Mouse (Mus musculus) cerebellum, postnatal 25 days (tissue): ENCODE data around the gene Cmtm6.

Experiments
- DNase-seq, 2 experiments: peaks; one replicate each; pipeline ENCODE4 v3.0.0; 2021; ENCODE audit warnings: mixed read lengths in 2 of 2

The Cmtm6 gene

DNA sequence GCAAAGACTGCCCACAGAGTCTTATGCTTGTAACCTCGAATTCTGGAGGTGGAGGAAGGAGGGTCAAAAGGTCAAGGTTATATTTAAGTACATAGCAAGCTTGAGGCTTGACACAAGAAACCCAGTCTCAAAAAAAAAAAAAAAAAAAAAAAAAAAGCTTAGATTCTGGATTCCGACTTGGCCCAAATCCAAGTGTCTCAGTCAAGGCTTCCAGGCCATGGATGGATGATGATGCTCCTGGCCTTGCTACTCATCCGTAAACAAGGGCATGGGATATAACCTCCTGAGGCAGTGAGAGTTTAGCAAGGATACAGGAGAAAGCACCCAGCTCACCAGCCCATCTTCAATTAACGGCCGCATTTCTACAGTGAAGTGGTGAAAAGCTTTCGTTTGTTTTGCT, 43.7 kb downstream of the Cmtm6 start:
- no peak for DNase-seq

DNA sequence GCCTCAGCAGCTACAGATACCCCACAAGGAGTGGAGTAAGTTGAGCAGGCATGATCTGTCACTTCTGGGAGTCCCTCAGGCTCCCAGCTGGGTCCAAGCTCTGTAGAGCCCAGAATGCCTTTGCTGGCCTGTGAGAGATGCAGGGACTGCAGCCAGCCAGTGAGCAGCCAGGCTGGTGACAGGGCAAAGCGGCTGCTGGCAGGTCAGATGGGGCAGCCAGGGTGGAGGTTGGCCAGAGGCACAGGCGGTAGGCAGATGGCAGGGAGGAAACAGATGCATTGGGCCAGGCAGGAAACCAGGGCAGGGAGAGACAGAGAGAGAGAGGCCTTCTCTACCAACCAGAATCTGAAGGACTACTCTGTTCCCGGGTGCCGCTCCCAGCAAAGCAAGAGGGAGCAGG, 44.4 kb downstream of the Cmtm6 start:
- DNase-seq: peak; percentile 69 to 77

GRCm38 (mm10) chr9:114776361-114776760, 45.4 kb downstream of the Cmtm6 start:
- DNase-seq: no peak

DNA sequence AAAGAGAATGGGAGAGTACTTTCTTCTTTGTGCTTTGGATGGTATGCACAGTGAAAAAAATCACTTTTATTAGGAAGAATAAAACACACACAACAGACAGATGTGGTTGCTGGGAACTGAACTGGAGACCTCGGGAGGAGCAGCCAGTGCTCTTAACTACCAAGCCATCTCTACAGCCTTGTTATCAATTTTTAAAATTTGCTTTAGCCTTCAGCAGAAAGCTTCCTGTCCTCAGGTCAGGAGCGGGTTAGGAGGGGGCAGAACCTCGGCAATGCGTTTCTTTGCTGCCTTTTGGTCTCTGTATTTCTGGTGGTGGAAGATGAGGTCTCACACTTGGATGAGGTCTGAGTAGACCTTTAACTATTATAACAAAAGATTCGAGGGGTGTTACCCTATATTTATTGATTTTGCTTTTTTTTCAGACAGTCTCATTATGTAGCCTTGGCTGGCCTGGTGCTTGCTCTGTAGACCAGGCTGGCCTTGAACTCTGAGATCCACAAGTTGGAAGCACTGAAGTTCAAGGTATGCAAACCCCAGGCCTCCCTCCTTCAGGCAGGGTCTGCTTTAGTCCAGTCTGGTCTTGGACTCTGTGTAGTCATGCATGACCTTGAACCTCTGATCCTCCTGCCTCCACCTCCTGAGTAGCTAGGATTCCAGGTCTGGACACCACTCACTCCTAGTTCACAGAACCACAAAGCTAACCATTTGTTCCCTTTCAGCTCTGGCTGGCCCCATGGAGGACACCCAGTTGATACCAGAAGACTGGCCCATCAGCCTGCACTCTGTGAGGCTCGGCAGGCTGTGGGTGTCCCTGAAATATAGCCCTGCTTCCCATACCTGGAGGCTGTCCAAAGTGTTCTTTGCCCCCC, 46.5 kb downstream of the Cmtm6 start:
- DNase-seq: no peak

DNA sequence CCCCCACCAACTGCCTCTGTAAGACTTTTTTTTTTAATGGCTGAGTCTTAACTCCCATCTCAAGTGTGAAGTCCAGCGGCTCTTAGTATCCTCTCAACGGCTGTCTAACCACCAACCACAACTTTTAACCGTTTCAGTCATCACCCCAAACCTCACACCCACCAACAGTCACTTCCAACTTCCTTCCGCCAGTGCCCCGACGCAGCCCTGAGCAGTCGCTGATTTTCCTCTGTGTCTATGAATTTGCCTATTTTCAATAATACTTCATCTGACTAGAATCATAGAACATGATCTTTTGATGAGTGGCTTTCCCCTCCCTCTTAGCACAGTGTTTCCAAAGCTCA, 47.1 kb downstream of the Cmtm6 start:
- DNase-seq: no peak

- DNase-seq: no peak
Observed at GRCm38 (mm10) chr9:114778877-114779276, 48.0 kb downstream of the Cmtm6 start.

GRCm38 (mm10) chr9:114779984-114780745, 49.2 kb downstream of the Cmtm6 start:
- DNase-seq: no peak

- DNase-seq: peak; percentile 22 to 35
Observed at GRCm38 (mm10) chr9:114780746-114781525, 50.0 kb downstream of the Cmtm6 start.

- peak; percentile 31 to 49 for DNase-seq
Observed at GRCm38 (mm10) chr9:114781526-114782212, 50.8 kb downstream of the Cmtm6 start, which contains the start of gene Cmtm7. Cmtm7 (minus strand) TSS chr9:114781856.

DNA sequence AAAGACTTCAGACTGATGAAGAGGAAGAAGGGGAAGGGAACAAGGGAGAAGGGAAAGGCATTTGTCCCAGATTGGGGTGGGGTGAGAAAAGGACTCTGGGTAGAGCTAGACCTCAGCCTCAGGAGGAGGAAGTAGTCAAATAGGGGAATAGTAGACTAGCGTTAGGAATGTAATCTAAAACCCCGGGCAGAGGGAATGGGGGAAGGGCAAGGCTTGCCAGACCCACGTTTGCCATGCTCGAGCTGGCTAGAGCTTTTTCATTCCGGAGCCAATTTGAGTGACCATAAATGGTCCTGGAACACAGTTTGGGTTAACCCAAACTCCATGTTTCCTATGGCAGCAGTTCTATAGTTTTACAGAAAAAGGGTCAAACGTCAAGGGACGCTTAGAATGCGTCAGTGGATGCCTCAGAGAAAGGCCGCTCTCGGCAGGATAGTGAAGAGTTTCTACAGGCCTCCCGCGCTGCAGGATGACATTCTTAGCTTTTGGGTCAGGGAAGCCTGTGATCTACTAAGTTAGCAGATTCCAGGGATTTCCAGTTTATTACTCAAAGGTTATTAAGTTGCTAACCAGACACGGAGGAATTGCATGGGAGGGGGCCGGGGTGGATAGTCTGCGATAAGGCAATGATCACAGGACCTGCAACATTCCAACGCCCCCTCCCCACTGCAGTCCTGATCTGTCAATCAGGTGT, 54.7 kb downstream of the Cmtm6 start:
- DNase-seq: no peak

DNA sequence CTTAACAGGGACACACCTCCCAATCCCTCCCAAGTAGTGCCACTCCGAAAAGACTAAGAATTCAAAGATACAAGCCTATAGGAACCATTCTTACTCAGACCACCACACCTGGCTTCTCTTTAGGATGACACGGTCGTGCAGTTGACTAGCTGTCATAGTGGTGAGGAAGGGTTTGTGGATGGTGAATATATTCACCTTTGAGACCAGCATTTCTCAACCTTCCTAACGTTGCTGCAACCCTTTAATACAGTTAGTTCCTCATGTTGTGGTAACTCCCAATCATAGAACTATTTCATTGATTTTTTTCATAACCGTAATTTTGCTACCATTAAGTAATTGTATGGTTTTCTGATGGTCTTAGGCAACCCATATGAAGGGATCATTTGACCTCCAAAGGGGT, 56.2 kb downstream of the Cmtm6 start:
- DNase-seq: no peak

GRCm38 (mm10) chr9:114787716-114788115, 56.8 kb downstream of the Cmtm6 start:
- no peak for DNase-seq

DNA sequence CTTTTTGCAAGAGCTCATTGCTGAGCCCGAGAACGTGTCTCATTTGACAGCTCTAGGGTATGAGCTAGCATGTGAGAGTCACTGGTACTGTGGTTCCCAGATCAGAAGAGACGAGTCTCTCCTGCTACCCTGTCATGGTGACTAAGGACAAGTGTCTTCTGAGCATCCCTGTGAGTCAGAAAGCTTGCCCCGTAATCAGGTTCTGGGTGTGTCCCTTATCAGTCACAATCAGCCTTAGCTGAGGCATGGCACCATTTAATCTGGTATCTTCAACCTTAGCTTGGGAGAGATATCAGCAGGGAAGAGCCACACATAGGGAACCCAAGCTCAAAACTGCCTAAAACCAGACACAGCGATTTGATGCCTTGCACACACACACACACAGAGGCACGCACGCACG, 57.8 kb downstream of the Cmtm6 start:
- DNase-seq: no peak

- no peak for DNase-seq
Observed at GRCm38 (mm10) chr9:114789557-114789956, 58.6 kb downstream of the Cmtm6 start.

DNA sequence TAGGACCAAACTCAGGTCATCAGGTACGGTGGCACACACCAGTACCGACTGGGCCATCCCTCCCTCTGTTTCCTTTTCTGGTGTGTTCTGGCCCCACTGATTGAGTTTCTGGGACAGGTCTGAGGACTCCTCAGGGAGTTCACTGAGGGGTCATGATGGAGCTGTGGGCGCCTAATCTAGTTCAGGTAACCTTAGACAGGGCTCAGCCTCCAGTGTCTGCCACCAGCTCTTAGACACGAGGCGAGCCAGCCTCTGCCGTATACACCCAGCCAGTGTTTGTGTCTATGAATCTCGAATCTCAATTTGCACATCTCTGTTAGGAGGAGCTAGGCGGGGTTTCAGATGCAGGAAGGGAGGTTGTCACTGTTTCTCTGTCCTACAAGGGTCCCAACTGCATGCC, 59.1 kb downstream of the Cmtm6 start:
- no peak for DNase-seq

DNA sequence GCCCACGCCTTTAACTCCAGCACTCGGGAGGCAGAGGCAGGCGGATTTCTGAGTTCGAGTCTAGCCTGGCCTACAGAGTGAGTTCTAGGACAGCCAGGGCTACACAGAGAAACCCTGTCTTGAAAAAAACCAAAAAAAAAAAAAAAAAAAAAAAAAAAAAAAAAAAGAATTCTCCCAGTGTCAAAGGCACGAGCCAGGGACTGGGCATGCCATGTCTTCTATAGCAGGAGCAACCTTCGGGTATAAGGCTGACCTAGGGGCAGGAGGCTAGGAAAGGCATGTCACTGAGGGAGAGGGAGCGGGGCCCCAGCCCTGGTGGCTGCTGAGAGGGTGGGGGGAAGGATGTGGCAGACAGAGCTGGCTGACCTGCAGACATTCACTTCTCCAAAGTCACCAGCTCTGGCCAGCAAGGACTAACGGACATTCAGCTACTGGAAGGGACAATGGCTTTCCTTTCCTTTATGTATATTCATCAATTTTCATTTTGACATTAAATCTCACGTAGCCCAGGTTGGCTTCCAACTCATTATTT, 62.9 kb downstream of the Cmtm6 start:
- no peak for DNase-seq

- DNase-seq: no peak
Observed at GRCm38 (mm10) chr9:114794491-114794890, 63.6 kb downstream of the Cmtm6 start.

DNA sequence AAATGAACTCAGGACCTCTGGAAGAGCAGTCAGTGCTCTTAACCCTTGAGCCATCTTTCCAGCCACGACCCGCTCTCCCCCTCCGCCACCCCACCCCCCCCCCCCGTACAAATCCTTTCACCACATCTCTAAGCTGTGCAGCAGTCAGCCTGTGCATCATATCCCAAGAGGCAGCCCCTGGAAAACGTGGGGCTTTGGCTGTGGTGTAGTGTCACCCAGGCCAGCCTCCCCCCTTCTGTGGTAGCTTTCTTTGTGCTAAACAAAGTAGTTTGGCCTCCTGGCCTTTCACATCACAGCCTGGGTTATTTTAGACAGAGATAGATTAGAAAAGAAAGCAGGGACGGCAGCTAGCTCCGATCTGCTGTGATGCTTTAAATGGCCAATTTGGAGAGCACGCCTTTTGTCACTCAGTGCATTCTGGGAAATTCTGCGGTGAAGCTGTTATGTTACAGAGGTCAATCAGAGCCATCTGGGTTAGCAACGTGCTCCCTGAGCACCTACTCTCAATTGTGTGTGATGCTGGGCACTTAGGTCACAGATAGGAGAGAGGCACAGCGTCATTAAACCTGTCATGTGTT, 65.6 kb downstream of the Cmtm6 start:
- no peak for DNase-seq

- peak; percentile 81 to 87 for DNase-seq
Observed at GRCm38 (mm10) chr9:114797329-114798004, 66.6 kb downstream of the Cmtm6 start.

DNA sequence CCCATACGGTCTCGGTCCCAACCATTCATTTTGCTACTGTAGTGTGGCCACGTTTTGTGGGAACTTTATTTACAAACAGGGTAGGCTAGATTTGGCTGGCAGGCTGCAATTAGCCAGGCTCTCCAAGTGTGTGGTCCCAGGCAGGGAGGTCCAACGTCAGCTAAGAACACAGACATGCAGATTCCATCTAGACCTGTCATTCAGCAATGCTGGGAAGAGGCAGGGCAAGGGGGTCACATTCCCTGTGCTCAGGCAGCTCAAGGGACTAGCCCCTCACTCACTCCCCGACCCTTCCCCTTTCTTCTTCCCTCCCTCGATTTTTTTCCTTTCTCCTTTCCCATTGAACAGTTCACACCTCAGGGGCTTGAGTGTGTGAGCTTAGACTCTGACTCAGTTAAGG, 67.9 kb downstream of the Cmtm6 start:
- DNase-seq: no peak
